Mouse (Mus musculus) E14TG2a.4 (cell line): Measurements from ENCODE around the gene Hist1h4f.
"Not testable (repeated sequence)": the region's sequence is repeated elsewhere in the genome, so short reads cannot be mapped to it uniquely, and the experiment has no call there.

Experiments used
- H3K27me3 ChIP-seq: 2 replicates; pipeline ENCODE4 v1.6.1; 2014; ENCODE audit warnings: low read length, control low read depth; ENCODE audit not compliant: insufficient read depth
- H3K36me3 ChIP-seq: 2 replicates; pipeline ENCODE4 v1.6.1; 2014; ENCODE audit warnings: low read length, control low read depth; ENCODE audit not compliant: insufficient read depth
- H3K4me1 ChIP-seq: replicated peaks from 2 replicates; pipeline ENCODE4 v1.6.1; 2014; ENCODE audit warnings: low read depth, low read length, control low read depth
- H3K4me3 ChIP-seq: replicated peaks from 2 replicates; pipeline ENCODE4 v1.5.1; 2014; ENCODE audit warnings: mild to moderate bottlenecking, low read length
- H3K9me3 ChIP-seq: 2 replicates; pipeline ENCODE4 v1.6.1; 2014; ENCODE audit warnings: low read length, control low read depth
- CTCF ChIP-seq: conservative IDR thresholded peaks from 2 replicates; pipeline ENCODE4 v1.5.1; 2014; ENCODE audit warnings: low read length
- NANOG ChIP-seq: IDR thresholded peaks from 2 replicates; pipeline ENCODE4 v1.6.1; 2014; ENCODE audit warnings: borderline replicate concordance, low read length, mixed read lengths
- POU5F1 ChIP-seq: IDR thresholded peaks from 2 replicates; pipeline ENCODE4 v1.6.1; 2014; ENCODE audit warnings: low read length, borderline replicate concordance

Hist1h4f gene

DNA sequence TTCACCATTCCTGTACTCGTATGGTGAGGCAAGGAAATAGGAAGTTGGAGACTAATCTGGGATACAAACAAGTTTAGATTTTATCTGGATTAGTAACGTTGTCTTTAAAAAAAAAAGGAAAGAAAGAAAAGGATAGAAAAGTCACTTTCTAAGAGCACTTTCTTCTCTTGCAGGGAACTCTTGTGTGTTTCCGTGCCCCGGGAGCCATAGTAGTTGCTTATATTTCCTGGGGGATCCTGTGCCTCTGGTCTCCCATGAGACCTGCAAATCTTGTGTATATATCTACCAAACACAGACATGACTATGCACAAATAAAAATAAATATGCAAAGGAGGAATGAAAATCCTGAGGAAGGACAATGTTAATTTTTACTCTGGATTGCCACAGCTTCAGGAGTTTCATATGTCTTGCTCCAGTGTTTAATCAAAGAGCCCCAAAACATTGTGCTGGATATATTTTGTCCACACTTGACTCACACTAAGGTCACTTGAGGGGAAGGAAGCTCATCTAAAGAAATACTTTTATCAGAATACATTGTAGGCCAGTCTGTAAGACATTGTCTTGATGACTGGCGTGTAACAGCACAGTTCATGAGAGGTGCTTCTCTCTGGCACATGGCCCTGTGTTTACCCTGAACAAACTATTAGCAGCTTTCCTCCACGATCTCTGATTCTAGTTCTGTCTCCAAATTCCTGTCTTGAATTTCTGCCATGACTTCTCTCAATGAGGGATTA, 25.6 kb upstream of the Hist1h4f start:
- H3K36me3 ChIP-seq, result no peaks in the 10 kb centered on the region
- no peaks in the 10 kb centered on the region for H3K27me3 ChIP-seq
- H3K4me1 ChIP-seq, result peaks cover 34% of the 10 kb centered on the region
- peak overlapping the region; percentile 78 for H3K4me3 ChIP-seq
- TF ChIP-seq POU5F1, result no peak
- TF ChIP-seq NANOG, result no peak
- no peak for TF ChIP-seq CTCF
- H3K9me3 ChIP-seq, result no peaks in the 10 kb centered on the region

DNA sequence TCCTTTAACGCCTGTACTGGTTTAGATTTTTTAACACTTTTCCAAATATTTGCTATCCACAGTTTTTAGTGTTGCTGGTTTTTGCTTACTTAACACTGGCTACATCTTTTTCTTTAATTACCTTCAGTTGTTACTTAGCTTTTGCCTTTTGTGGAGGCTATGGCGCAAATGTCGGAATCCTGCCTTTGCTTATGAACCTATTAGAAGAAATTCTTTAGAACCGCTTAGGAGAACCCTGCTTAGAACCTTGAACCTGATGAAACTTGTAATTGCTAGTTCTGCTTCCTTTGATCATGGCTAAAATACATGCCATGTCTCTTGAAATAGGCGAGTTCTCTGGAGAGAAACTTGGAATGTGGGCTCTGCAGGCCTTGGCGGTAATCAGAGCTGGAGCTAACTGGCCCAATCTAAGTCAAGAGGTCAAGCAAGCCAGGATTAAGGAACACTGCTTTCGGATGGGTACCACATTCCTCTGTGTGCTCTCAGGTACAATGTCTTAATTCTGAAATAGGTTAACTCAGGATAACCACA, 25.0 kb upstream of the Hist1h4f start:
- Histone ChIP-seq H3K36me3 (no peaks in the 10 kb centered on the region), H3K27me3 (no peaks in the 10 kb centered on the region), H3K4me3 (peak overlapping the region; percentile 78), H3K4me1 (peaks cover 34% of the 10 kb centered on the region), H3K9me3 (no peaks in the 10 kb centered on the region)
- no peak for TF ChIP-seq CTCF

DNA sequence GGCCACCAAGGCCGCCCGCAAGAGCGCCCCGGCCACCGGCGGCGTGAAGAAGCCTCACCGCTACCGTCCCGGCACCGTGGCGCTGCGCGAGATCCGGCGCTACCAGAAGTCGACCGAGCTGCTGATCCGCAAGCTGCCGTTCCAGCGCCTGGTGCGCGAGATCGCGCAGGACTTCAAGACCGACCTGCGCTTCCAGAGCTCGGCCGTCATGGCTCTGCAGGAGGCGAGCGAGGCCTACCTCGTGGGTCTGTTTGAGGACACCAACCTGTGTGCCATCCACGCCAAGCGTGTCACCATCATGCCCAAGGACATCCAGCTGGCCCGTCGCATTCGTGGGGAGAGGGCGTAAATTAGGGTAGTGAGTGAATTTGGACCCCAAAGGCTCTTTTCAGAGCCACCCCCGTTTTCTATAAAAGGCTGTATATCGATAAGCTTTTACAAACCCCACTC, 24.4 kb upstream of the Hist1h4f start:
- H3K4me3 ChIP-seq, result peak overlapping the region; percentile 78
- peaks cover 32% of the 10 kb centered on the region for H3K4me1 ChIP-seq
- not testable (repeated sequence) for H3K27me3 ChIP-seq, H3K9me3 ChIP-seq, H3K36me3 ChIP-seq

DNA sequence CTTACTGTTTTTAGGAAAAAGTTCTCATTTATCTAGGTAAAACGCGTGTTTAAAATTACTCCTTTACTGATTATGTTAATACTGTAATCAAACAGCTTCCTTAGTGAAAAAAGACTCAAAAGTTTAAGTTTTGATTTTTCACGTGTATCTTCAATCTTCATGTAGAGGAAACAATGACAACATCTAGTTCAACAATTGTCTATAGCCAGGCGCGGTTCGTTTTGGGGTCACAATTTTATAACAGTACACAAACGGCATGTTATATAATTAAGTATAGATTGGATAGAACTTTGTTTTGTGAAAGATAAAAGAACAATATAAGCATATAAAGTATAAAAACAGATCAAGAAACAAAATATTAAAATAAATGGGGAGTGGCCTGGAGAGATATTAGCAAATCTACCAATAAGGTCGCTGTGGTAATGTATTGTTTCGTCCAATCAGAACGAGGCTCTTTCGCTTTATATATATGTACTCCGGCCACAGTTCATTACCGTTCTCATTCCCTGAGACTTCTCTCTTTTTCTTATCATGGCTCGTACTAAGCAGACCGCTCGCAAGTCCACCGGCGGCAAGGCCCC, 23.9 kb upstream of the Hist1h4f start, which contains the start of gene Hist1h3d:
Gene Hist1h3d, plus strand, starts transcription at position 493 of the 581 bp plus-strand sequence.
- Histone ChIP-seq H3K27me3 (no peaks in the 10 kb centered on the region), H3K36me3 (no peaks in the 10 kb centered on the region), H3K4me1 (peaks cover 27% of the 10 kb centered on the region), H3K9me3 (no peaks in the 10 kb centered on the region), H3K4me3 (peak within 1 kb of the TSS; percentile 78)
- TF ChIP-seq POU5F1, result no peak
- TF ChIP-seq NANOG, result peak; percentile 15; the same call in 1 of the 2 replicates
- no peak for TF ChIP-seq CTCF

DNA sequence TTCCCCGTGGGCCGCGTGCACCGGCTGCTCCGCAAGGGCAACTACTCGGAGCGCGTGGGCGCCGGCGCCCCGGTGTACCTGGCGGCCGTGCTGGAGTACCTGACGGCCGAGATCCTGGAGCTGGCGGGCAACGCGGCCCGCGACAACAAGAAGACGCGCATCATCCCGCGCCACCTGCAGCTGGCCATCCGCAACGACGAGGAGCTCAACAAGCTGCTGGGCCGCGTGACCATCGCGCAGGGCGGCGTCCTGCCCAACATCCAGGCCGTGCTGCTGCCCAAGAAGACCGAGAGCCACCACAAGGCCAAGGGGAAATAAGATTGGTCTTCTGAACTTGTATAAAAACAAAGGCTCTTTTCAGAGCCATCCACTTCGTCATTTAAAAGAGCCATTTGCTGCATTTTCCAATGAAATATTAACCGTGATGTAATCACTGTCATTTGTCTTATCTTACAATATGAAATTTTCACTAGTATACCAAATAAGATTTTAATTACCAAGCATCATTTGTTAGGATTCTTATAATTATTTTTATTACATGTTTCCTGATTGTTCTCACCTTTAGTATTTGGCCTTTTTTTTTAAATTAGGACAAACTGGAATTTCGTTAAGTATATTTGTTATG, 23.2 kb upstream of the Hist1h4f start:
- Histone ChIP-seq H3K4me1 (peaks cover 24% of the 10 kb centered on the region), H3K4me3 (peak overlapping the region; percentile 78)

DNA sequence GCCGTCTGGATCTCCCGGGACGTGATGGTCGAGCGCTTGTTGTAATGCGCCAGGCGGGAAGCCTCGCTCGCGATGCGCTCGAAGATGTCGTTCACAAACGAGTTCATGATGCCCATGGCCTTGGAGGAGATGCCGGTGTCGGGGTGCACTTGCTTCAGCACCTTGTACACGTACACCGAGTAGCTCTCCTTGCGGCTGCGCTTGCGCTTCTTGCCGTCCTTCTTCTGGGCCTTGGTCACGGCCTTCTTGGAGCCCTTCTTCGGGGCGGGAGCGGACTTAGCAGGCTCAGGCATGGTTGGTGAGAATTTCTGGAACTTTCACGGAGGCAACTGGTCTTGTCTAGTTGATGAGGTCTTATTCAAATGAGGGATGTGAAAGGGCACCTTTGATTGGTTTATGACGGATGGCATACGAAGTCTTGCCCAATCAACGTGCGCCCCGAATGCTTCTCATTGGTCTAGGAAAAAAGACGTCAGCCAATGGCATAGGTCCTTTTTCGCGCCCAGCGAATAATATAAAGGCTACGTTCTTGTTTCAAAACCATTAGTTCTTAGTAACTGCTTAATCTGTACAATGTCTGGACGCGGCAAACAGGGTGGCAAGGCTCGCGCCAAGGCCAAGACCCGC, 22.6 kb upstream of the Hist1h4f start, which contains the start of the genes Hist1h2bf and Hist1h2ad:
Gene Hist1h2bf, minus strand, starts transcription at position 299 of the 627 bp plus-strand sequence.
Gene Hist1h2ad, plus strand, starts transcription at position 484 of the 627 bp plus-strand sequence.
- peak within 1 kb of the TSS; percentile 78 for H3K4me3 ChIP-seq
- not testable (repeated sequence) for H3K27me3 ChIP-seq, H3K9me3 ChIP-seq, H3K36me3 ChIP-seq
- peaks cover 24% of the 10 kb centered on the region for H3K4me1 ChIP-seq

More for the DNA sequence above, 23.2 kb upstream of the Hist1h4f start:
- not testable (repeated sequence) for H3K36me3 ChIP-seq, H3K9me3 ChIP-seq, H3K27me3 ChIP-seq

DNA sequence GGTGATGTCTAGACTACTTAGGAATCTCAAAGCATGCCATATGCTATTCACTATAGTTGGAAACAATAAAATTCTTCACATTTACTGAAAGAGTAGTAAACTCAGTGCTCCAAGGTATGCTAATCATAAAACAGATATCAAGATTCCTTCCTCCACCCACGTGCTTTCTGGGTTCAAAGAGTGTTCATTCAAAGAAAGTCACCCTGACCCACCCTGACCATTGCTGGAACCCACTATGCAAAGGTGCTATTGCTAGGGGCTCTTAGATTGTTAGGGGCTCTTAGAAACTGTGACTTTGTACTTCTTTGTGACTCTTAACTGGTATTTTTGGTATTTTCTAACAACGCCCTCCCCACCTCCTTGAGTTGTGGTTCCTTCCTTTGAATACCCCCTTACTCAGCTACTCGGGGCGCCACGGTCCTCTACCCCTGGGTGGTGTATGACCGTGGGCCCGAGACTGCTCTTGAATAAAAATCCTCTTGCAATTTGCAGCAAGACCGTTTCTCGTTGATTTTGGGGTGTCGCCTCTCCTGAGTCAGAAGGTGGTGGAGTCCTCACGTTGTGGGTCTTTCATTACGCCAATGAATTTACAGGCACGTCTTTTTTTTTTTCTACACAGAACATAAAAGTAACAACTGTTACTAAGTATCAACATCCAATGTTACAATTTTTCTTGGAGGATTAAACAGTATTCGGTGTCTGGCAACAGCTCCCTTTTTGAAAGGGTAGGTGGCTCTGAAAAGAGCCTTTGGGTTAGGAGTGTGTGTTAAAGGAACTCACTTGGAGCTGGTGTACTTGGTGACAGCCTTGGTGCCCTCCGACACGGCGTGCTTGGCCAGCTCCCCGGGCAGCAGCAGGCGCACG, 21.8 kb upstream of the Hist1h4f start:
- peaks cover 24% of the 10 kb centered on the region for H3K4me1 ChIP-seq
- H3K36me3 ChIP-seq, H3K27me3 ChIP-seq, H3K9me3 ChIP-seq: not testable (repeated sequence)
- peak overlapping the region; percentile 65 for H3K4me3 ChIP-seq

DNA sequence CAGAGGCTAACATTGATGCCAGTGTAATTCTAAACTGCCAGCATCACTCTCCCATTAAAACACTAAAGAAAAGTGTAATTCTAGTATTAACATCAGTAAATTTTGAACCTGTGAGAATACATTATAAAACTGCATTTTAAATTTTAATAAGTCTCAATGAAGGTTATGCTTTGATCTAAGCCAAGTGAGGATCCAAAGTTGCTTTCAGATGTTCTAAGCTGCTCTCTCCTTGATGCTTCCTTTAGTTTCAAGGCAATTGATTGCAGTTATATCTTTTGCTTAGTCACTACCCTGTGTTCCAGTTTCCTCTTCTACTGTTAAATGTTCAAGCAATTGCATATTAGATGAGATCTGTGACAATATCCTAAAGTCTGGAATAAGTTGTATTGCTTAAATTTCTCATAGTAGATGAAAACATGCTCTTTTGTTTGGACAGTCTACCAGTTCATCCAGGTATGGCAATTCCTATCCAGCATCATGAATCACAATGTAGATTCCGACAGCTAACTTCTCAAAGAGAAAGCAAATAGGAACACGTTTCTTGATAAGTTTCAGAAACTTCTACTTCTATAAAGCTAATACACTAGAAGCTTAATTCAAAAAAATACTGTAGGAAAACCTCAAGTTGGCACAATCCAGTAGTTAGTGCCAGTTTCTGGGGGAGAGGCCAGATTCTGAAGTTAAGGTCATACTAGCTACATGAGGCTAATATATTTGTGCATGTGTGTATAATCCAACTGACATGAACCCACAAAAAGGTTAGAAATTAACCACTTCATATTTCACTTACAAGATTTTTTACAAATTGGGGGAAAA, 21.0 kb upstream of the Hist1h4f start:
- Histone ChIP-seq H3K4me3 (peak overlapping the region; percentile 69), H3K9me3 (no peaks in the 10 kb centered on the region), H3K36me3 (no peaks in the 10 kb centered on the region), H3K4me1 (peaks cover 24% of the 10 kb centered on the region), H3K27me3 (no peaks in the 10 kb centered on the region)
- no peak for TF ChIP-seq CTCF
- no peak for TF ChIP-seq NANOG
- no peak for TF ChIP-seq POU5F1

DNA sequence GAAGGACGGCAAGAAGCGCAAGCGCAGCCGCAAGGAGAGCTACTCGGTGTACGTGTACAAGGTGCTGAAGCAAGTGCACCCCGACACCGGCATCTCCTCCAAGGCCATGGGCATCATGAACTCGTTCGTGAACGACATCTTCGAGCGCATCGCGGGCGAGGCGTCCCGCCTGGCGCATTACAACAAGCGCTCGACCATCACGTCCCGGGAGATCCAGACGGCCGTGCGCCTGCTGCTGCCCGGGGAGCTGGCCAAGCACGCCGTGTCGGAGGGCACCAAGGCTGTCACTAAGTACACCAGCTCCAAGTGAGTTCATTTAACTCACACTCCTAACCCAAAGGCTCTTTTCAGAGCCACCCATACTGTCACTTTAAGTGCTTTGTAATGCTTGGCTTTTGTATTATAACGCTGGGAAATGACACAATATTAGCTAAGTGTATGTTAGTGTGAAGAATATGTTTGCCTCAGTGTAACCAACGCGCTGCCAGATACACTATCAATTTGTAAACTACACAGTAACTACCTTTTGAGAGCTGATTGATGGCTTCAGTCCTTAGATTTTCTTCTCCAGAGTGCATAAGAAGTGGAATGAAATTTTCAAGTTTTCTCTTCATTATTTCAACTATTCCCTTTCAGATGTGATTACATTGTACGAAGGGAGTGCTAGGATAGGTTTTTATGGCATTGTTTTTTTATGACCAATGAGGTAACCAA, 20.2 kb upstream of the Hist1h4f start:
- Histone ChIP-seq H3K4me3 (peak overlapping the region; percentile 69), H3K4me1 (peaks cover 16% of the 10 kb centered on the region)
- not testable (repeated sequence) for H3K27me3 ChIP-seq, H3K36me3 ChIP-seq, H3K9me3 ChIP-seq
